Comparison of ENCODE assay signal across 25 mouse cellular contexts in the genomic region with DNA sequence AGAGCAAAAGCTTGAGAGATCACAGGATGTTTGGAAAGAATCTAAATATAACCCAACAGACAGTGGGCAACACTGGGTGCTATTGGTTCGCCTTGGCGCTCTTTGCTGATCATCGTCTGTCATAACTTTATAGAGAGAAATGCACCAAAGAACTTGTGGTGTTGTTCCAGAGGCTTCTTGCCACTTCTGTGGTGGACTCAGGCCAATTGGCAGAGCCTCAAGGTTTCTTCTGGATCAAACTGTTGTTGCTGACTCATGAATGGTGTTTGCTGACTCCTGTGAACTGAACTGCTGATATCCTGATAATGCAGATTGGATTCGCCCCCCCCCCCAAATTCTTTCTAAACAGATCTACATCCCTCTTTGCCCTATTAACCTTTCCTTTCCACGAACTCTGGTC. TPM values are rescaled to one million over a fixed set of nuclear protein-coding genes. Genes with fewer than 3 reads are reported as not detected.
DNase-seq lines count a peak whose midpoint lies in the region.
"Had no signal": no experiment of that assay in that cellular context is flagged by ENCODE, and none has a peak within 500 bp of the region (broad histone marks: within the 10 kb centered on the region; RNA-seq: fewer than 3 reads in every experiment).

No protein-coding gene starts in this region.

- no peaks in the 10 kb centered on the region for H3K9me3 ChIP-seq in midbrain, embryonic 10.5 days (replicated peaks)
- H3K9me3 ChIP-seq: limb, embryonic 12.5 days; liver, embryonic 12.5 days; midbrain, embryonic 12.5 days; neural tube, embryonic 12.5 days had no signal

- no peak overlapping the region for H3K4me3 ChIP-seq in midbrain, embryonic 10.5 days
- H3K4me3 ChIP-seq: left cerebral cortex, adult 2 months; limb, embryonic 12.5 days; liver, embryonic 12.5 days; midbrain, embryonic 12.5 days; myocyte; neural tube, embryonic 12.5 days had no signal

- H3K4me1 ChIP-seq in midbrain, embryonic 10.5 days: no peaks in the 10 kb centered on the region
- H3K4me1 ChIP-seq: limb, embryonic 12.5 days; liver, embryonic 12.5 days; midbrain, embryonic 12.5 days; neural tube, embryonic 12.5 days had no signal

- no peaks in the 10 kb centered on the region for H3K27me3 ChIP-seq in midbrain, embryonic 10.5 days (ENCODE audit: low read depth, poor library complexity, severe bottlenecking)
- H3K27me3 ChIP-seq: limb, embryonic 12.5 days; liver, embryonic 12.5 days; midbrain, embryonic 12.5 days; neural tube, embryonic 12.5 days had no signal

- WGBS in midbrain, embryonic 10.5 days: 92% methylated on average over 5 of the region's 5 CpGs

- no peaks in the 10 kb centered on the region for H3K36me3 ChIP-seq in midbrain, embryonic 10.5 days
- H3K36me3 ChIP-seq: limb, embryonic 12.5 days; liver, embryonic 12.5 days; midbrain, embryonic 12.5 days; neural tube, embryonic 12.5 days had no signal

- H3K27ac ChIP-seq in midbrain, embryonic 10.5 days (replicated peaks): no peak overlapping the region
- H3K27ac ChIP-seq: hindbrain, embryonic 14.5 days; kidney, postnatal 0 days; left cerebral cortex, adult 2 months; limb, embryonic 12.5 days; liver, embryonic 12.5 days; midbrain, embryonic 12.5 days; neural tube, embryonic 12.5 days; stomach, postnatal 0 days had no signal

- DNase-seq in kidney, adult 11 months: peak; percentile 9
- no peak for DNase-seq in kidney, adult 18-20 months
- DNase-seq in 3T3-L1 (ENCODE audit: low read depth, low spot score): peak; percentile 18
- peak; percentile 17 for DNase-seq in adipocyte (ENCODE audit: low spot score)
- DNase-seq in adrenal gland, postnatal 25 days: peak; percentile 61
- DNase-seq in midbrain, embryonic 10.5 days (ENCODE audit: low spot score): no peak
- no peak for DNase-seq in frontal cortex, adult 2 months (ENCODE audit: extremely low spot score in 1 of 2, low spot score in 1 of 2)
- DNase-seq: B cell, adult 2 months; cerebellum, adult 11-12 months; gastrocnemius, postnatal 36 days; heart, adult 18-20 months; liver, postnatal 0 days; lung, postnatal 36 days; right cerebral cortex, postnatal 4 days; thymus, adult 18-20 months; thymus, postnatal 25 days had no signal

RNA-seq across cellular contexts. Expression of gene Fndc3a, which starts 38.5 kb away (rescaled TPM):
- total RNA-seq in adrenal gland, postnatal 25 days (2021): 63.0 and 63.4 TPM in 2 replicates
- 38.0 and 43.4 TPM in 2 replicates for polyA plus RNA-seq in midbrain, embryonic 10.5 days (2016; fragmentation: Nextera tagmentation; extraction: Ambion mirVana)
- polyA plus RNA-seq in frontal cortex, adult 2 months (2012; rRNA removed): 24.8 and 26.8 TPM in 2 replicates

Comparison
In these comparisons a context has a peak if more than half of its experiments do, and no peak if none do; other contexts are left out.
1. DNase-seq: peak in kidney, adult 11 months (single experiment), 3T3-L1 (single experiment), adipocyte (single experiment) and adrenal gland, postnatal 25 days (single experiment); none in kidney, adult 18-20 months (single experiment), midbrain, embryonic 10.5 days (single experiment) and frontal cortex, adult 2 months (0 of 2).